Mouse (Mus musculus): ENCODE measurements at regions not wholly inside any gene's neighbourhood (a gene's known extent, or its start where the extent isn't known, plus 50 kb on each side); places are given as distances from the start of the nearest gene placed in this dataset.

- TF ChIP-seq USF1 (IDR thresholded peaks at IDR 0.05; ENCODE audit: low read depth) (no peak), POLR2A (IDR thresholded peaks at IDR 0.05; ENCODE audit: insufficient read length, low read depth) (no peak), MAX (IDR thresholded peaks at IDR 0.05; ENCODE audit: low read depth) (no peak), TCF12 (IDR thresholded peaks at IDR 0.05; ENCODE audit: insufficient read depth, poor library complexity, severe bottlenecking) (no peak), CEBPB (IDR thresholded peaks at IDR 0.05; ENCODE audit: insufficient read depth, poor library complexity, severe bottlenecking) (no peak), MYOD1 (IDR thresholded peaks at IDR 0.05; ENCODE audit: control insufficient read depth in 1 of 3, insufficient read length in 2 of 3, low read depth in 2 of 3) (no peak), E2F4 (IDR thresholded peaks at IDR 0.05; ENCODE audit: insufficient read depth) (no peak), MYOG (IDR thresholded peaks at IDR 0.05; ENCODE audit: control insufficient read depth in 1 of 3, insufficient read depth in 1 of 3, insufficient read length in 2 of 3, low read depth in 2 of 3) (peak in 1 of 3 experiments; percentile 29), REST (IDR thresholded peaks at IDR 0.05; ENCODE audit: insufficient read depth, insufficient read length) (no peak)
These were observed 168.1 kb downstream of the Rpl14 start for GRCm38 (mm10) chr9:120739199-120739952.
